Mouse (Mus musculus): ENCODE measurements around the gene Kcnh7.

Kcnh7 gene

GRCm38 (mm10) chr2:62644891-62645290, 539.2 kb downstream of the Kcnh7 start:
- DNase-seq, result no peak
